ENCODE assay signal across 11 mouse cellular contexts in the genomic region with DNA sequence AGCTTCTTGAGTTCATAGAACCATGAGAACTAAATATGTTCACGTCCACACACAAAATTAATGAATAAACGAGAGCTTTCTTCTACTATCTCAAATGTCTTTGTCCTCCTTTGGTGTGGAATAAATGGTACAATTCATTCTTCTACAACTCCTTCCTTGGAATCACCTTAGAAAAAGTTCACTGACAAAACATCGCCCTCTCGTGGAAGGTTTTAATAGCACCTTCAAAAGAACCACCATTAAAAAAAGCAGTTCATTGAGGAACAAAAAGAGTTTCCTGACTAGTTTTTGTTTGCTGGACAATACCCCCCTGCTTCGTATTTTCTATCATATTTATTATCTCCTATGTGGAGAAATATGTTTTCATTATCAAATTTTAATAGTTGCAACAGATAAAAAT. TPM values are rescaled to one million over a fixed set of nuclear protein-coding genes. Genes with fewer than 3 reads are reported as not detected.
DNase-seq lines count a peak whose midpoint lies in the region; ATAC-seq and TF ChIP-seq lines count a peak whose summit lies in the region.
"Had no signal": no experiment of that assay in that cellular context is flagged by ENCODE, and none has a peak within 500 bp of the region (broad histone marks: within the 10 kb centered on the region; RNA-seq: fewer than 3 reads in every experiment).

No protein-coding gene starts in this region.

- no peak overlapping the region for H3K4me2 ChIP-seq in intestine, postnatal 0 days (replicated peaks; ENCODE audit: low read depth)
- no peak overlapping the region for H3K4me2 ChIP-seq in intestine, embryonic 16.5 days (ENCODE audit: low read depth, low read length)
- H3K4me2 ChIP-seq: embryonic facial prominence, embryonic 12.5 days; hindbrain, embryonic 15.5 days had no signal

- peak; percentile 48 for TF ChIP-seq CTCF in intestine, postnatal 0 days (IDR thresholded peaks at IDR 0.05; ENCODE audit: low read depth)

- no peaks in the 10 kb centered on the region for H3K27me3 ChIP-seq in intestine, postnatal 0 days (replicated peaks; ENCODE audit: control insufficient read depth, insufficient read depth, low read length)
- H3K27me3 ChIP-seq in intestine, embryonic 16.5 days (replicated peaks; ENCODE audit: control insufficient read depth, insufficient read depth, low read length): no peaks in the 10 kb centered on the region
- H3K27me3 ChIP-seq: embryonic facial prominence, embryonic 12.5 days; hindbrain, embryonic 15.5 days had no signal

- 26% methylated on average over 5 of the region's 5 CpGs for WGBS in intestine, postnatal 0 days
- WGBS in intestine, embryonic 16.5 days: 36% methylated on average over 5 of the region's 5 CpGs

- no peak for ATAC-seq in intestine, postnatal 0 days
- ATAC-seq in intestine, embryonic 16.5 days: no peak

- DNase-seq in ovary, postnatal 14 days (ENCODE audit: low spot score): peak; percentile 1
- no peak for DNase-seq in ovary, adult 18-20 months (ENCODE audit: low spot score)
- peak; percentile 52 for DNase-seq in embryo, embryonic 10 days (ENCODE audit: low spot score)
- peak; percentile 16 for DNase-seq in telencephalon, adult 2 months (ENCODE audit: low read depth, low spot score)
- DNase-seq in testis, postnatal 14 days (ENCODE audit: low spot score): no peak
- DNase-seq: lung, postnatal 4 days had no signal

- H3K4me3 ChIP-seq in intestine, postnatal 0 days (ENCODE audit: low read depth, low read length): no peak overlapping the region
- no peak overlapping the region for H3K4me3 ChIP-seq in intestine, embryonic 16.5 days (ENCODE audit: low read length)
- H3K4me3 ChIP-seq: embryonic facial prominence, embryonic 12.5 days; hindbrain, embryonic 15.5 days had no signal

- H3K9ac ChIP-seq in intestine, postnatal 0 days (ENCODE audit: low read depth, low read length): no peak overlapping the region
- H3K9ac ChIP-seq in intestine, embryonic 16.5 days (ENCODE audit: low read depth, low read length): no peak overlapping the region
- H3K9ac ChIP-seq: embryonic facial prominence, embryonic 12.5 days; hindbrain, embryonic 15.5 days had no signal

- no peaks in the 10 kb centered on the region for H3K4me1 ChIP-seq in intestine, postnatal 0 days (replicated peaks; ENCODE audit: control insufficient read depth, insufficient read depth, low read length)
- H3K4me1 ChIP-seq in intestine, embryonic 16.5 days (ENCODE audit: control insufficient read depth, insufficient read depth, low read length): no peaks in the 10 kb centered on the region
- H3K4me1 ChIP-seq: embryonic facial prominence, embryonic 12.5 days; hindbrain, embryonic 15.5 days had no signal

- no peak overlapping the region for H3K27ac ChIP-seq in intestine, postnatal 0 days (ENCODE audit: low read depth, low read length)
- H3K27ac ChIP-seq in intestine, embryonic 16.5 days (ENCODE audit: low read length): no peak overlapping the region
- H3K27ac ChIP-seq: embryonic facial prominence, embryonic 12.5 days; hindbrain, embryonic 15.5 days had no signal

- H3K9me3 ChIP-seq in intestine, postnatal 0 days (ENCODE audit: control insufficient read depth): no peaks in the 10 kb centered on the region
- no peaks in the 10 kb centered on the region for H3K9me3 ChIP-seq in intestine, embryonic 16.5 days (ENCODE audit: control insufficient read depth, low read length)
- H3K9me3 ChIP-seq: embryonic facial prominence, embryonic 12.5 days; hindbrain, embryonic 15.5 days had no signal

- no peaks in the 10 kb centered on the region for H3K36me3 ChIP-seq in intestine, postnatal 0 days (ENCODE audit: control insufficient read depth, insufficient read depth)
- no peaks in the 10 kb centered on the region for H3K36me3 ChIP-seq in intestine, embryonic 16.5 days (ENCODE audit: control insufficient read depth, insufficient read depth, low read length)
- H3K36me3 ChIP-seq: embryonic facial prominence, embryonic 12.5 days; hindbrain, embryonic 15.5 days had no signal

RNA-seq across cellular contexts. Expression of gene Rergl, which starts 40.7 kb away (rescaled TPM):
- polyA plus RNA-seq in intestine, postnatal 0 days (2015; fragmentation: Nextera tagmentation; extraction: Ambion mirVana): 0.31 and 0.60 TPM in 2 replicates
- polyA plus RNA-seq in intestine, embryonic 16.5 days (2015; fragmentation: Nextera tagmentation; extraction: Ambion mirVana): 0.37 and 0.58 TPM in 2 replicates
- polyA plus RNA-seq: embryonic facial prominence, embryonic 12.5 days; hindbrain, embryonic 15.5 days; spleen, adult 2 months had no signal

Comparison
In these comparisons a context has a peak if more than half of its experiments do, and no peak if none do; other contexts are left out.
1. DNase-seq: peak in ovary, postnatal 14 days (single experiment), embryo, embryonic 10 days (single experiment) and telencephalon, adult 2 months (single experiment); none in ovary, adult 18-20 months (single experiment) and testis, postnatal 14 days (single experiment).